Comparison of ENCODE assay signal across 16 mouse cellular contexts in the genomic region with DNA sequence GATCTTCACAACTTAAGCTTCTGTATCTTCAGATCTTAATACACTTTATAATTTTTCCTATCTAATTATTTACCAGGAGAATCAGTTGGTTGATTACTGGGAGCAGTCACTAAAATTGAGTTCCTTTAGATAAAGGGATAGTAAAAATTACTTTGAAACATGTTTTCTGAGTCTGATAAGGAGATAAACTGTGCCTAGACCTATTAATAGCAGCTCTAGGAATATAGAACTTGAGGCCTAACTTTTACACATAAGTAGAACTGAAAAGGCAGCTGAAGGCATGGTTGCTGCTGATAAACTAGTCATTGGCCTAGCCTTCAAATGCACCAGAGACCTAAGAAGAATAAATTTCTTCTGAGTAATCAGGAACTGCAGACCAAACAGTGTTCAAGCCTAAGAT.
"Had no signal": no experiment of that assay in that cellular context is flagged by ENCODE, and none has a peak within 500 bp of the region (broad histone marks: within the 10 kb centered on the region; RNA-seq: fewer than 3 reads in every experiment).

No protein-coding gene starts in this region.

- DNase-seq: retina, postnatal 1 day; right cerebral cortex, adult 18-20 months; right cerebral cortex, postnatal 14 days; right cerebral cortex, postnatal 25 days; right cerebral cortex, postnatal 4 days; spleen, adult 18-20 months; thymus, adult 18-20 months; thymus, adult 2 months; thymus, postnatal 14 days; thymus, postnatal 25 days; thymus, postnatal 36 days; thymus, postnatal 4 days had no signal

- H3K27me3 ChIP-seq: neural tube, embryonic 13.5 days; neural tube, embryonic 15.5 days; stomach, embryonic 15.5 days had no signal

- H3K9me3 ChIP-seq: neural tube, embryonic 13.5 days; neural tube, embryonic 15.5 days; stomach, embryonic 15.5 days had no signal

- H3K36me3 ChIP-seq: neural tube, embryonic 13.5 days; neural tube, embryonic 15.5 days; stomach, embryonic 15.5 days had no signal

- H3K4me3 ChIP-seq: neural tube, embryonic 13.5 days; neural tube, embryonic 15.5 days; stomach, embryonic 15.5 days had no signal

- H3K27ac ChIP-seq: neural tube, embryonic 13.5 days; neural tube, embryonic 15.5 days; stomach, embryonic 15.5 days; stomach, postnatal 0 days had no signal

- H3K9ac ChIP-seq: neural tube, embryonic 13.5 days; neural tube, embryonic 15.5 days; stomach, embryonic 15.5 days had no signal

- H3K4me1 ChIP-seq: neural tube, embryonic 13.5 days; neural tube, embryonic 15.5 days; stomach, embryonic 15.5 days had no signal
